Mouse (Mus musculus) testis, adult 2 months (tissue): Measurements from ENCODE around the gene Chst5.

ENCODE experiments used
- CTCF ChIP-seq: fragments of 200-500 bp; IDR thresholded peaks from 2 replicates; pipeline ENCODE4 v1.5.1; 2012; ENCODE audit warnings: low read depth, mild to moderate bottlenecking, inconsistent platforms, low read length, moderate library complexity; ENCODE audit not compliant: control insufficient read depth, insufficient read depth, insufficient replicate concordance
- POLR2A ChIP-seq: fragments of 200-500 bp; IDR thresholded peaks from 2 replicates; pipeline ENCODE4 v1.6.1; 2012; ENCODE audit warnings: low read depth, mild to moderate bottlenecking, inconsistent platforms, low read length, moderate library complexity; ENCODE audit not compliant: control insufficient read depth

GRCm38 (mm10) chr8:111870379-111870778 lies 39.9 kb downstream of the Chst5 start:
- TF ChIP-seq CTCF (no peak), POLR2A (no peak)
